Mouse (Mus musculus) liver, embryonic 14.5 days (tissue): Measurements from ENCODE around the gene Ccdc77.

Source experiments
- CTCF ChIP-seq: IDR thresholded peaks from 2 replicates; pipeline ENCODE4 v1.5.1; 2016; ENCODE audit warnings: antibody characterized with exemption, low read depth, control low read depth
- EP300 ChIP-seq: IDR thresholded peaks from 2 replicates; pipeline ENCODE4 v1.6.1; 2016; ENCODE audit warnings: antibody characterized with exemption, low read depth

DNA sequence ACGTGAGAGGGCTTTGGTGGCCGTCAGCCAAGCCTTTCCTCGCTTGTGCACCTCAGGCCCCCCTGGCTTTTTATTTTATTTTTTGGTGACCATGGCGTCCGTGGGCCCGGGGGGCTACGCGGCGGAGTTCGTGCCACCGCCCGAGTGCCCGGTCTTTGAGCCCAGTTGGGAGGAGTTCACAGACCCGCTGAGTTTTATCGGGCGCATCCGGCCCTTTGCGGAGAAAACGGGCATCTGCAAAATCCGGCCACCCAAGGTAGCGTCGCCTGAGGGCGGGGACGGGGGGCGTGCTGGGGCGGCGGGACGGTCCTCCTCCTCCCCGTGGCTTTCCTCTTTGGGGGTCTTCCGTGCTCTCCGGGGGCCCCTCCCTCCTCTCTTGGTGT lies 340 bp upstream of the Ccdc77 start:
- no peak for TF ChIP-seq CTCF
- TF ChIP-seq EP300: no peak
